Mouse (Mus musculus): Measurements from ENCODE around the gene Olfr91. TPM values are rescaled to one million over a fixed set of nuclear protein-coding genes. Genes with fewer than 3 reads are reported as not detected.

Olfr91 gene
- polyA plus RNA-seq, 1 experiment, result not detected

DNA sequence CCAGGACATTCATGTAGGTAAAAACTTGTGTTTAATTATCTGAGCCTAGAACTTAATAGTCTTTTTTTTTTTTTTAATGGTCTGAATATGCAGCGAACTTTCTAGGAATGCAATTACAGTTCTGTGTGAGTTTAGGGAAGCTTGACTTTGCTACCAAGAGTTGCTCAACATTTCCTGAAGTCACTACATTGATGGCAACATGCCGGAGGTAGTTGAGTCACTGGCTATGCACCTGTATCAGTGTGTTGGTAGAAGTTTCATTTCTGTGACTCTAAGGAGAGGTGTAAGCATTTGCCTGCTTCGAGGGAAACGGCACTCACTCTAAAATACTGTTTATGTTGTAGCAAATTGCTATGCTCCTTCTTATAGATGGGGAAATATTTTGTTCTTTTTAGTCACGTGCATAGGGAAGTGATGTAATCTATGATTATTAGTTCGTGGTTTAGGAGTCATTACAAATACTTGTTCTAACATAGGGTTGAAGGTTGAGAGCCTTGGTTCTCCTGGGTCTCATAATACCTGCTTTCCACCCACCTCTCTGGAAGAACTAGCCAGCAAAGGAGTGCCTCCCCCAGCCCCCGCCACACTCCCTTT lies 53.3 kb downstream of the Olfr91 start:
- 67% methylated on average over 7 of the region's 7 CpGs for WGBS
- H3K36me3 ChIP-seq (ENCODE audit: control insufficient read depth, insufficient read depth, low read length), result no peaks in the 10 kb centered on the region
- H3K4me1 ChIP-seq (ENCODE audit: control insufficient read depth, insufficient read depth, low read length), result no peaks in the 10 kb centered on the region
- H3K27me3 ChIP-seq (replicated peaks; ENCODE audit: control insufficient read depth, insufficient read depth, low read length), result no peaks in the 10 kb centered on the region
- H3K4me3 ChIP-seq (ENCODE audit: insufficient read depth, low read depth, low read length), result no peak overlapping the region
- TF ChIP-seq POLR2A (IDR thresholded peaks at IDR 0.05; ENCODE audit: low read depth, low read length), result no peak
- TF ChIP-seq CTCF (conservative IDR thresholded peaks at IDR 0.05; ENCODE audit: insufficient read depth, insufficient read length, low read depth, low read length), result no peak
- no peak for DNase-seq
- H3K27ac ChIP-seq (ENCODE audit: insufficient read depth, low read depth, low read length), result no peak overlapping the region

Other genes with a start within 250 kb of the Olfr91 start
- gene Trim15, start 231.1 kb downstream of the Olfr91 start, polyA plus RNA-seq (2012; rRNA removed), result 0.22 and 0.38 TPM in 2 replicates
- gene Trim10, start 228.7 kb downstream of the Olfr91 start, polyA plus RNA-seq (2012; rRNA removed), result 0.11 TPM in 1 of 2 replicates, not detected in the other
- gene Trim40, start 208.2 kb downstream of the Olfr91 start, polyA plus RNA-seq (2012; rRNA removed), result 0.13 TPM in 1 of 2 replicates, not detected in the other
- not detected in 2 replicates for gene Trim31, start 200.2 kb downstream of the Olfr91 start, polyA plus RNA-seq (2012; rRNA removed)
- gene Rnf39, start 155.4 kb downstream of the Olfr91 start, polyA plus RNA-seq (2012; rRNA removed), result 0.36 and 0.69 TPM in 2 replicates
- 54.9 and 73.8 TPM in 2 replicates for gene Ppp1r11, start 146.5 kb downstream of the Olfr91 start, polyA plus RNA-seq (2012; rRNA removed)
- gene Znrd1, start 139.7 kb downstream of the Olfr91 start, polyA plus RNA-seq (2012; rRNA removed), result 26.5 and 33.7 TPM in 2 replicates
- 3.1 and 4.2 TPM in 2 replicates for gene Znrd1as, start 139.7 kb downstream of the Olfr91 start, polyA plus RNA-seq (2012; rRNA removed)
- 0.25 TPM in 1 of 2 replicates, not detected in the other for gene 2410137M14Rik, start 117.0 kb downstream of the Olfr91 start, polyA plus RNA-seq (2012; rRNA removed)
- gene H2-M5, start 108.7 kb downstream of the Olfr91 start, polyA plus RNA-seq (2012; rRNA removed), result 0.03 and 0.08 TPM in 2 replicates
- 2.0 and 3.0 TPM in 2 replicates for gene Zfp57, start 97.1 kb downstream of the Olfr91 start, polyA plus RNA-seq (2012; rRNA removed)
- not detected in 2 replicates for gene Mog, start 74.9 kb downstream of the Olfr91 start, polyA plus RNA-seq (2012; rRNA removed)
- 21.0 TPM in 2 replicates for gene Gabbr1, start 52.3 kb downstream of the Olfr91 start, polyA plus RNA-seq (2012; rRNA removed)
- gene Olfr90, start 9.8 kb downstream of the Olfr91 start, polyA plus RNA-seq (2012; rRNA removed), result not detected in 2 replicates
- gene Olfr92, start 21.8 kb upstream of the Olfr91 start, polyA plus RNA-seq (2012; rRNA removed), result not detected in 2 replicates
- gene Olfr93, start 63.2 kb upstream of the Olfr91 start, polyA plus RNA-seq (2012; rRNA removed), result not detected in 2 replicates
- 0.20 and 1.6 TPM in 2 replicates for gene Ubd, start 95.6 kb upstream of the Olfr91 start, polyA plus RNA-seq (2012; rRNA removed)
- not detected in 2 replicates for gene Olfr94, start 102.7 kb upstream of the Olfr91 start, polyA plus RNA-seq (2012; rRNA removed)
- not detected in 2 replicates for gene Olfr95, start 114.8 kb upstream of the Olfr91 start, polyA plus RNA-seq (2012; rRNA removed)
- gene Olfr96, start 121.9 kb upstream of the Olfr91 start, polyA plus RNA-seq (2012; rRNA removed), result not detected in 2 replicates
- not detected in 2 replicates for gene Olfr97, start 139.1 kb upstream of the Olfr91 start, polyA plus RNA-seq (2012; rRNA removed)
- not detected in 2 replicates for gene Olfr98, start 165.5 kb upstream of the Olfr91 start, polyA plus RNA-seq (2012; rRNA removed)
- 4.0 and 6.0 TPM in 2 replicates for gene H2-M3, start 171.9 kb upstream of the Olfr91 start, polyA plus RNA-seq (2012; rRNA removed)
- not detected in 2 replicates for gene Olfr99, start 185.2 kb upstream of the Olfr91 start, polyA plus RNA-seq (2012; rRNA removed)
- not detected in 2 replicates for gene Olfr101, start 206.0 kb upstream of the Olfr91 start, polyA plus RNA-seq (2012; rRNA removed)
- gene Olfr102, start 218.8 kb upstream of the Olfr91 start, polyA plus RNA-seq (2012; rRNA removed), result not detected in 2 replicates
- gene Olfr103, start 241.4 kb upstream of the Olfr91 start, polyA plus RNA-seq (2012; rRNA removed), result not detected in 2 replicates

Measured in kidney, adult 2 months (tissue).